Mouse (Mus musculus): Measurements from ENCODE around the gene Sohlh1.

DNA sequence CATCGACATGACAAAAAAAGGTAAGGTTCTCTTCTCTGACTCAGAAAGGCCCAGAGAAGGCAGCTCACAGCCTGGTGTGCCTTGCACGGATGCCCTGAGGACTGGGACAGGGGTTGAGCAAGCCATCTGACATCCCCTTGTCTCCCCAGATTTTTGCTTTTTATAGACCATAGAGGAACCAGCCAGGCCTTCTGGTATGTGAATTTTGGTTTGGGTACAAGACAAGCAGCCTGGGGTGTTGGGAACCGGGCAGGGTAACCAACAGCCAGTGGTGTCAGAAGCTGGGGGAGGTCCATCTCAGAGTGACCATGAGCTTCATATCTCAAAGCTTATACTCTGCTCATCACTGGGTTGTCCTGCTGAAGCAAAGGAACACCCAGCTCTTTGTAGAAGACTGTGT lies 22.3 kb downstream of the Sohlh1 start:
- TF ChIP-seq POLR2A (IDR thresholded peaks at IDR 0.05; ENCODE audit: borderline replicate concordance, extremely low read depth, insufficient read depth, insufficient read length, poor library complexity, severe bottlenecking) (no peak), CTCF (IDR thresholded peaks at IDR 0.05; ENCODE audit: borderline replicate concordance, extremely low read depth, insufficient read depth, insufficient read length) (no peak)

All from brain, embryonic 14.5 days (tissue).